In genomic region chr5:149039825-149040224, GRCm38 (mm10) we compare ENCODE assay signal across 8 mouse cellular contexts. TPM values are rescaled to one million over a fixed set of nuclear protein-coding genes. Genes with fewer than 3 reads are reported as not detected.
DNase-seq lines count a peak whose midpoint lies in the region; ATAC-seq and TF ChIP-seq lines count a peak whose summit lies in the region.
"Had no signal": no experiment of that assay in that cellular context is flagged by ENCODE, and none has a peak within 500 bp of the region (broad histone marks: within the 10 kb centered on the region; RNA-seq: fewer than 3 reads in every experiment).

No protein-coding gene starts in this region.

- peak; percentile 46; the same call in 1 of the 2 replicates for TF ChIP-seq CTCF in brain, embryonic 14.5 days (IDR thresholded peaks at IDR 0.05; ENCODE audit: borderline replicate concordance, extremely low read depth, insufficient read depth, insufficient read length)

- ATAC-seq in neutrophil, adult 5-6 weeks (ENCODE audit: extremely low read depth, insufficient number of reproducible peaks, low FRiP score, poor library complexity, severe bottlenecking), result peak; percentile 71
- no peak for ATAC-seq in inflammation-experienced regulatory T-cells, adult 6 months

- no peak for TF ChIP-seq POLR2A in brain, embryonic 14.5 days (IDR thresholded peaks at IDR 0.05; ENCODE audit: borderline replicate concordance, extremely low read depth, insufficient read depth, insufficient read length, poor library complexity, severe bottlenecking)

- peak; percentile 54 for DNase-seq in kidney, postnatal 10 days
- DNase-seq in kidney, postnatal 14 days, result no peak
- DNase-seq in ES-CJ7 (ENCODE audit: low read depth, low spot score), result peak; percentile 88
- no peak for DNase-seq in brain, embryonic 14.5 days (ENCODE audit: low read depth)
- DNase-seq in ovary, adult 18-20 months (ENCODE audit: low spot score), result no peak

RNA-seq across cellular contexts. Expression of gene Gm42791, which starts 44.9 kb away (rescaled TPM):
- not detected in 2 replicates for polyA plus RNA-seq in brain, embryonic 14.5 days (2012; rRNA removed)
- 1.3 TPM in 1 of 2 replicates, not detected in the other for total RNA-seq in neutrophil, adult 5-6 weeks (2017)
- polyA plus RNA-seq in inflammation-experienced regulatory T-cells, adult 6 months (2017; shearing (Covaris generic)), result not detected
- polyA plus RNA-seq: spleen, adult 2 months had no signal

Comparison
In these comparisons a context has a peak if more than half of its experiments do, and no peak if none do; other contexts are left out.
1. DNase-seq: peak in kidney, postnatal 10 days (single experiment) and ES-CJ7 (single experiment); none in kidney, postnatal 14 days (single experiment), brain, embryonic 14.5 days (single experiment) and ovary, adult 18-20 months (single experiment).